Mouse (Mus musculus): ENCODE measurements at regions not wholly inside any gene's neighbourhood (a gene's known extent, or its start where the extent isn't known, plus 50 kb on each side); places are given as distances from the start of the nearest gene placed in this dataset.

- Histone ChIP-seq H3K4me3 (ENCODE audit: low read depth, low read length) (no peak overlapping the region), H3K27me3 (replicated peaks; ENCODE audit: control insufficient read depth, insufficient read depth, low read length) (no peaks in the 10 kb centered on the region), H3K36me3 (ENCODE audit: control insufficient read depth, insufficient read depth, low read length) (no peaks in the 10 kb centered on the region), H3K4me2 (ENCODE audit: low read length) (no peak overlapping the region), H3K9me3 (ENCODE audit: control insufficient read depth, low read length) (no peaks in the 10 kb centered on the region), H3K27ac (ENCODE audit: low read depth) (no peak overlapping the region), H3K4me1 (replicated peaks; ENCODE audit: control insufficient read depth, insufficient read depth, low read length) (no peaks in the 10 kb centered on the region), H3K9ac (ENCODE audit: low read length) (no peak overlapping the region)
- 41% methylated on average over 3 of the region's 3 CpGs for WGBS
- no peak for ATAC-seq (replicated peaks; ENCODE audit: low FRiP score, low TSS enrichment, low read depth)
- no peak for DNase-seq (ENCODE audit: low spot score)
These were observed 434.8 kb downstream of the 1810013L24Rik start for GRCm38 (mm10) chr16:9264554-9265145.

DNA sequence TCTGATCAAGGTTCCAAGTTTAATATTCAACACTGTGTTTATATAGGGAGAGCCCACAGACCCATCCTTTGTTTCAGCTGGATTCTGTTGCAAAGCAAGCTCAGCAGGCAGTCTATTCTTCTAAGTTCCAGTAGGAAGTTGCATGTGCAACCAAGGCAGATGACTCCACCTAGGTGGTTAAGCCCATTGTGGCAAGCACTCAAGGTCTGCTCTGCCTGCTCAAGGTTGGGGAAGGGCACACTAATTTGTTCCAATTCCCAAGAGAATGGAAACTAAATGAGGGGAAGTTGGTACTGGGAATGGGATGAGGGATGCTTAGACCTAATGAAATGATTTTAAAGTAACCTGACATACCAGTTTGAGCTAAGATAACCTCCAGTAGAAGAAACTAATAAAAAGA is 437.3 kb downstream of the 1810013L24Rik start:
- no peaks in the 10 kb centered on the region for H3K27me3 ChIP-seq (replicated peaks; ENCODE audit: control insufficient read depth, insufficient read depth, low read length)
- no peaks in the 10 kb centered on the region for H3K36me3 ChIP-seq (ENCODE audit: control insufficient read depth, insufficient read depth, low read length)
- no peak overlapping the region for H3K4me2 ChIP-seq (ENCODE audit: low read length)
- no peak overlapping the region for H3K27ac ChIP-seq (ENCODE audit: low read depth)
- no peaks in the 10 kb centered on the region for H3K9me3 ChIP-seq (ENCODE audit: control insufficient read depth, low read length)
- H3K4me1 ChIP-seq (replicated peaks; ENCODE audit: control insufficient read depth, insufficient read depth, low read length), result no peaks in the 10 kb centered on the region
- no peak for DNase-seq (ENCODE audit: low spot score)
- no peak overlapping the region for H3K9ac ChIP-seq (ENCODE audit: low read length)
- ATAC-seq (replicated peaks; ENCODE audit: low FRiP score, low TSS enrichment, low read depth), result no peak
- no peak overlapping the region for H3K4me3 ChIP-seq (ENCODE audit: low read depth, low read length)

- Histone ChIP-seq H3K27me3 (replicated peaks; ENCODE audit: control insufficient read depth, insufficient read depth, low read length) (no peaks in the 10 kb centered on the region), H3K9me3 (ENCODE audit: control insufficient read depth, low read length) (no peaks in the 10 kb centered on the region), H3K4me1 (replicated peaks; ENCODE audit: control insufficient read depth, insufficient read depth, low read length) (no peaks in the 10 kb centered on the region), H3K9ac (ENCODE audit: low read length) (no peak overlapping the region), H3K36me3 (ENCODE audit: control insufficient read depth, insufficient read depth, low read length) (no peaks in the 10 kb centered on the region), H3K4me2 (ENCODE audit: low read length) (no peak overlapping the region), H3K27ac (ENCODE audit: low read depth) (no peak overlapping the region), H3K4me3 (ENCODE audit: low read depth, low read length) (no peak overlapping the region)
- 84% methylated on average over 3 of the region's 3 CpGs for WGBS
- DNase-seq (ENCODE audit: low spot score) (no peak), ATAC-seq (replicated peaks; ENCODE audit: low FRiP score, low TSS enrichment, low read depth) (no peak)
These were observed 440.2 kb downstream of the 1810013L24Rik start for GRCm38 (mm10) chr16:9270099-9270498.

GRCm38 (mm10) chr16:9270671-9271070 is 440.8 kb downstream of the 1810013L24Rik start:
- Histone ChIP-seq H3K4me3 (ENCODE audit: low read depth, low read length) (no peak overlapping the region), H3K4me2 (ENCODE audit: low read length) (no peak overlapping the region), H3K9me3 (ENCODE audit: control insufficient read depth, low read length) (no peaks in the 10 kb centered on the region), H3K27ac (ENCODE audit: low read depth) (no peak overlapping the region), H3K27me3 (replicated peaks; ENCODE audit: control insufficient read depth, insufficient read depth, low read length) (no peaks in the 10 kb centered on the region), H3K9ac (ENCODE audit: low read length) (no peak overlapping the region), H3K36me3 (ENCODE audit: control insufficient read depth, insufficient read depth, low read length) (no peaks in the 10 kb centered on the region), H3K4me1 (replicated peaks; ENCODE audit: control insufficient read depth, insufficient read depth, low read length) (no peaks in the 10 kb centered on the region)
- no peak for DNase-seq (ENCODE audit: low spot score)
- 61% methylated on average over 1 of the region's 1 CpGs for WGBS
- ATAC-seq (replicated peaks; ENCODE audit: low FRiP score, low TSS enrichment, low read depth), result no peak

DNA sequence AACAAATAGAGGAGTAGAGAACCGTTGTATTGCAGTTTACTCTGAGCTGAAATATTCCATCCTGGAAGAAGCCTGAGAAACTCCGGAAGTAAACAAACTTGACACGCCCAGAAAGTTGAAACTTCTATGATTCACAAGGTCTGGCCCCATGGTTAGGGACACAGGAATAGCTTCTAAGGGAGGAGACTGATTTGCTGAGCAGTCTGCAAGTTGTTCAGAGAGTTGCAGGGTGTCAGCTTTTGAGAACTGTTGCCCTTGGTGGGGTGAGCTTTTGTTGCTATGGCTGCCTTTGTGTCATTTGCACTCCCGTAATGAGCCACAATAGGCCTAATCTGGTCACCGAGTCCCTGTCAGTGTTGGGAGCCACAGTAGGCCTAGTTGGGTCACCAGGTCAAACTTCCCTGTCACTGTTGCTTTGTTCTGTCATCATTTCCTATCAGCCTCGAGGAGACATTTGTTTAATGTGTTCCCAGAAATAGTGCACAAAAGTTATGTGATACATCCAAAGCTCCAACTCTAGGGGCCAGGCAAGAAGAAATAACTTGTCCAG is 443.9 kb downstream of the 1810013L24Rik start:
- no peak overlapping the region for H3K4me3 ChIP-seq (ENCODE audit: low read depth, low read length)
- no peak overlapping the region for H3K9ac ChIP-seq (ENCODE audit: low read length)
- no peak for ATAC-seq (replicated peaks; ENCODE audit: low FRiP score, low TSS enrichment, low read depth)
- H3K9me3 ChIP-seq (ENCODE audit: control insufficient read depth, low read length), result no peaks in the 10 kb centered on the region
- WGBS, result 71% methylated on average over 6 of the region's 6 CpGs
- H3K4me1 ChIP-seq (replicated peaks; ENCODE audit: control insufficient read depth, insufficient read depth, low read length), result no peaks in the 10 kb centered on the region
- H3K36me3 ChIP-seq (ENCODE audit: control insufficient read depth, insufficient read depth, low read length), result no peaks in the 10 kb centered on the region
- H3K27ac ChIP-seq (ENCODE audit: low read depth), result no peak overlapping the region
- no peak for DNase-seq (ENCODE audit: low spot score)
- no peak overlapping the region for H3K4me2 ChIP-seq (ENCODE audit: low read length)
- no peaks in the 10 kb centered on the region for H3K27me3 ChIP-seq (replicated peaks; ENCODE audit: control insufficient read depth, insufficient read depth, low read length)

GRCm38 (mm10) chr16:9274583-9275100 is 444.7 kb downstream of the 1810013L24Rik start:
- 52% methylated on average over 7 of the region's 7 CpGs for WGBS
- Histone ChIP-seq H3K36me3 (ENCODE audit: control insufficient read depth, insufficient read depth, low read length) (no peaks in the 10 kb centered on the region), H3K4me1 (replicated peaks; ENCODE audit: control insufficient read depth, insufficient read depth, low read length) (no peaks in the 10 kb centered on the region), H3K4me3 (ENCODE audit: low read depth, low read length) (no peak overlapping the region), H3K9me3 (ENCODE audit: control insufficient read depth, low read length) (no peaks in the 10 kb centered on the region), H3K27me3 (replicated peaks; ENCODE audit: control insufficient read depth, insufficient read depth, low read length) (no peaks in the 10 kb centered on the region), H3K9ac (ENCODE audit: low read length) (no peak overlapping the region), H3K27ac (ENCODE audit: low read depth) (no peak overlapping the region), H3K4me2 (ENCODE audit: low read length) (no peak overlapping the region)
- DNase-seq (ENCODE audit: low spot score) (no peak), ATAC-seq (replicated peaks; ENCODE audit: low FRiP score, low TSS enrichment, low read depth) (no peak)

DNA sequence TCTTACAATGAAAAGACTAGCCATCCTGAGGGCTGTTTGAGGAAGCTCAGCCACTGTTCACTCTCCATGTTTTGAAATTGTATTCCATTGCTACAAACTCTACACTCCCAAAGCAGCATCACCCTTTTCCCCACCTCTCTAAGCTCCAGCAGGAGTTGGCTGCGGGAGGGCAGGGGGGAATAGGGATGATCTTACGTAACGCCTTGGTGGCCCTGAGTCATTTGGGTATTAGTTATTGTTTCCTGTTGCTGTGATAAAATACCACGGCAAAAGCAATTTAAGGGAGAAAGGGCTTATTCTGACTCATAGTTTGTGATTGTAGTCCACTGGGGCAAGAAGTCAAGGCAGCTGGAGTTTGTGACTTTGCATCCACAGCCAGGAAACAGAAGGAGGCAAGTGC is 445.5 kb downstream of the 1810013L24Rik start:
- H3K9me3 ChIP-seq (ENCODE audit: control insufficient read depth, low read length), result no peaks in the 10 kb centered on the region
- ATAC-seq (replicated peaks; ENCODE audit: low FRiP score, low TSS enrichment, low read depth) (no peak), DNase-seq (ENCODE audit: low spot score) (no peak)
- H3K4me3 ChIP-seq (ENCODE audit: low read depth, low read length), result no peak overlapping the region
- H3K4me2 ChIP-seq (ENCODE audit: low read length), result no peak overlapping the region
- H3K9ac ChIP-seq (ENCODE audit: low read length), result no peak overlapping the region
- no peaks in the 10 kb centered on the region for H3K4me1 ChIP-seq (replicated peaks; ENCODE audit: control insufficient read depth, insufficient read depth, low read length)
- H3K27ac ChIP-seq (ENCODE audit: low read depth), result no peak overlapping the region
- WGBS, result 83% methylated on average over 4 of the region's 4 CpGs
- no peaks in the 10 kb centered on the region for H3K27me3 ChIP-seq (replicated peaks; ENCODE audit: control insufficient read depth, insufficient read depth, low read length)
- H3K36me3 ChIP-seq (ENCODE audit: control insufficient read depth, insufficient read depth, low read length), result no peaks in the 10 kb centered on the region

DNA sequence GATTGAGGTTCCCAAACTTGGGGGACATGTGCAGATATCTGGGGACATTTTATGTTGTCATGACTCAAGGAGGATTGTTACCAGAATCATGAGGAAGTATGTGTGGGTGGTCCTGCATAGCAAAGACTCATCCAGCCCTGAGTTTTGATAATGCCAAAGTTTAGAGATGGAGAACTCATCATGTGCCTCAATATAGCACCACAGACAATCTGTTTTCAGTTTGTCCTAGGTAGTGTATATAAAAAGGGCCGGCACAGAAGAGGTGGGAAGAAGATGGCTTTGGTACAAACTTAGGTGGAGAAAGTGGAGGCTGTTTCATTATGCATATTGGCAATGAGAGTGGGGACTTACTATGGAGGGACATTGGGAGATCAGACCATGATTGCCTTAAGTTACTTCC is 447.2 kb downstream of the 1810013L24Rik start:
- no peak overlapping the region for H3K9ac ChIP-seq (ENCODE audit: low read length)
- no peaks in the 10 kb centered on the region for H3K4me1 ChIP-seq (replicated peaks; ENCODE audit: control insufficient read depth, insufficient read depth, low read length)
- no peak for ATAC-seq (replicated peaks; ENCODE audit: low FRiP score, low TSS enrichment, low read depth)
- H3K36me3 ChIP-seq (ENCODE audit: control insufficient read depth, insufficient read depth, low read length), result no peaks in the 10 kb centered on the region
- H3K9me3 ChIP-seq (ENCODE audit: control insufficient read depth, low read length), result no peaks in the 10 kb centered on the region
- no peak overlapping the region for H3K27ac ChIP-seq (ENCODE audit: low read depth)
- DNase-seq (ENCODE audit: low spot score), result no peak
- 94% methylated on average over 1 of the region's 1 CpGs for WGBS
- no peaks in the 10 kb centered on the region for H3K27me3 ChIP-seq (replicated peaks; ENCODE audit: control insufficient read depth, insufficient read depth, low read length)
- no peak overlapping the region for H3K4me3 ChIP-seq (ENCODE audit: low read depth, low read length)
- H3K4me2 ChIP-seq (ENCODE audit: low read length), result no peak overlapping the region

DNA sequence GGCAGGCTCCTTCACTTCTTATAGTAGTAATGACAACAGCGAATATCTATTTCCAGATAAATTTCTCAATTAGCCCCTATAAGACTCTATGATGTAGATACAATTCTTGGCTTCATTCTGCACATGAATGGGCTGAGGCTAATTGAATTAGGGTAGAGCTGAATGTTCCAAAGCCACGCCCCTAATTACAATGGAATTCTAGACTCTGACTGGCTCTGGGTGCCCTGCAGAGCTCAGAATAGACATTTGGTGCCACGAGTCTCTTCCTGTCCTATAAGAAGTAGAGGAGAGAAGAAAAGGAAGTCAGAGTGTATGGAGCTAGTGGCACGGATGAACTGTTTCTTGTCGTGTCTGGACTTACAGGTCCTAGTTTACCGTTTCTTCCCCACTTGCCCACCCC is 449.8 kb downstream of the 1810013L24Rik start:
- no peak overlapping the region for H3K4me2 ChIP-seq (ENCODE audit: low read length)
- no peaks in the 10 kb centered on the region for H3K9me3 ChIP-seq (ENCODE audit: control insufficient read depth, low read length)
- H3K9ac ChIP-seq (ENCODE audit: low read length), result no peak overlapping the region
- no peaks in the 10 kb centered on the region for H3K4me1 ChIP-seq (replicated peaks; ENCODE audit: control insufficient read depth, insufficient read depth, low read length)
- no peaks in the 10 kb centered on the region for H3K36me3 ChIP-seq (ENCODE audit: control insufficient read depth, insufficient read depth, low read length)
- H3K27ac ChIP-seq (ENCODE audit: low read depth), result no peak overlapping the region
- WGBS, result 70% methylated on average over 6 of the region's 6 CpGs
- ATAC-seq (replicated peaks; ENCODE audit: low FRiP score, low TSS enrichment, low read depth) (no peak), DNase-seq (ENCODE audit: low spot score) (no peak)
- H3K4me3 ChIP-seq (ENCODE audit: low read depth, low read length), result no peak overlapping the region
- H3K27me3 ChIP-seq (replicated peaks; ENCODE audit: control insufficient read depth, insufficient read depth, low read length), result no peaks in the 10 kb centered on the region
